Mouse (Mus musculus): ENCODE data around the gene Cpeb2. TPM values are rescaled to one million over a fixed set of nuclear protein-coding genes. Genes with fewer than 3 reads are reported as not detected.

Gene Cpeb2
- polyA plus RNA-seq (2016; fragmentation: Nextera tagmentation; extraction: Ambion mirVana) = 3.8 and 6.0 TPM in 2 replicates

DNA sequence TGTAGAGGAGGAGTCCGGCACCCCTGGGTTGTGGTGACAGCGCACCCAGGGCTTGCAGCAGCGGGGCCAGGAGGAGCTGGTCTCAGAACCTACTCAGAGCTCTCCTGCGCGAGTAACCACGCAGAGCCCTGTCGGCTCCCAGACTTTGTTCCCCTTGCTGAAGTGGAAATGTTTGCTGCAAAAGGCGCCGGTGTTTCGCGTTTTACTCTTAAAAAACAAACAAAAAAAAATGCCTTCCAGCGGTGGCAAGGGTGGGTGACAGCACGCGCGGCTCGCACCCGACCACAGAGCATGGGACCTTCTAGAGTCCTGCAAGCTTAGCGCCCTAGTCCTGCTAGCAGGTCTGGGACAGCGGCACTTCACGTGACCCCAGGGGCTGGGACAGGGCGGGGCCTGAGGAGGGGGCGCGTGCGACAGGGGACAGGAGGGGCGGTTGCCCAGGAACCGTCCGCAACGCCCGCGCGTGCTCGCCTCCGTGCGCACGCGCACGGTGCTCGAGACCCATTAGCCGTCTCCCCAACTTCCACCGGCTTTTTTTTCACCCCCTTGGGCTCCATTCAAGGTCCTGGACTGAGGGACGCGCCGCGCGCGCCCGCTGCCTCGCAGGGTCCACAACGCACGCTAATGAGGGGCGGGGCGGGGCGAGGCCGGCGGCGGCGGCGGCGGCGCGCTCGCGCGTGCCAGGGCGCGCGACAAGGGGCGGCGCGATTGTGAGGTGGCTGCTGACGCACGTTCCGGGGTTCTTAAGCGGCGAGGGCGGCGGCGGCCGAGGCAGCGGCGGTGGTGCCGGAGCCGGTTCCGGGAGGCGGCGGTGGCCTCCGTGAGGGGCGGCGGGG lies at the start of gene Cpeb2:
Cpeb2 (plus strand) TSS at position 691 of the 836 bp plus-strand sequence.
- Histone ChIP-seq H3K36me3 (no peaks in the 10 kb centered on the region), H3K9me3 (no peaks in the 10 kb centered on the region), H3K27ac (peak within 1 kb of the TSS; percentile 97), H3K4me3 (peak within 1 kb of the TSS; percentile 89), H3K27me3 (ENCODE audit: insufficient read depth, poor library complexity, severe bottlenecking) (no peaks in the 10 kb centered on the region), H3K4me1 (0 out of 2 replicates have a peak, but pooled peaks cover 4% of the 10 kb centered on the region)
- WGBS = under 1% methylated on average over 89 of the region's 89 CpGs
- peak; percentile 95 for DNase-seq (ENCODE audit: low spot score)

GRCm38 (mm10) chr5:43183556-43183955 lies 49.4 kb upstream of the Cpeb2 start:
- Histone ChIP-seq H3K9me3 (no peaks in the 10 kb centered on the region), H3K36me3 (no peaks in the 10 kb centered on the region), H3K27me3 (ENCODE audit: insufficient read depth, poor library complexity, severe bottlenecking) (no peaks in the 10 kb centered on the region), H3K4me1 (no peaks in the 10 kb centered on the region), H3K4me3 (no peak overlapping the region), H3K27ac (no peak overlapping the region)
- no peak for DNase-seq (ENCODE audit: low spot score)

- WGBS = 81% methylated on average over 3 of the region's 3 CpGs
- Histone ChIP-seq H3K4me1 (no peaks in the 10 kb centered on the region), H3K27me3 (ENCODE audit: insufficient read depth, poor library complexity, severe bottlenecking) (no peaks in the 10 kb centered on the region), H3K27ac (no peak overlapping the region), H3K36me3 (no peaks in the 10 kb centered on the region), H3K4me3 (no peak overlapping the region), H3K9me3 (no peaks in the 10 kb centered on the region)
- no peak for DNase-seq (ENCODE audit: low spot score)
Observed at GRCm38 (mm10) chr5:43184834-43185233, 48.1 kb upstream of the Cpeb2 start.

DNA sequence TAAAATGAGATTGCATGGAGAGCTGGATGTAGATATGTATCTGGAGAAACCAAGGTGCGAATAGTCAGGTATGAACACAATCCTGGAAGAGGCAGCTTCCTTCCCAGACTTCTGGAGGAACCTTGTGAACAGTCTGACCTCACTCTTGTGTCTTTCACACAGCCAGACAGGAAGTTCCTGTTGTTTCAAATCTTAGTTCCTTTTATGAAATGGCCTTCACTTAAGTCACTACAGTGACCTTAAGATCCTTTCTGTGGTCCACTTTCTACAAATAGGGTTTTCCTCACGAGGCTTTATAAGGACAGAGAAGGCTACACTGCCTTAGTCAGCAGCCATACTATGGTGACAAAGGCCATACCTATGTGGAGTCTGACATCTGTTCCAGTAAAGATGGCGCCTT lies 47.5 kb upstream of the Cpeb2 start:
- no peaks in the 10 kb centered on the region for H3K27me3 ChIP-seq (ENCODE audit: insufficient read depth, poor library complexity, severe bottlenecking)
- WGBS = 74% methylated on average over 3 of the region's 3 CpGs
- no peak overlapping the region for H3K27ac ChIP-seq
- H3K9me3 ChIP-seq = no peaks in the 10 kb centered on the region
- H3K4me1 ChIP-seq = no peaks in the 10 kb centered on the region
- DNase-seq (ENCODE audit: low spot score) = no peak
- H3K36me3 ChIP-seq = no peaks in the 10 kb centered on the region
- H3K4me3 ChIP-seq = no peak overlapping the region

DNA sequence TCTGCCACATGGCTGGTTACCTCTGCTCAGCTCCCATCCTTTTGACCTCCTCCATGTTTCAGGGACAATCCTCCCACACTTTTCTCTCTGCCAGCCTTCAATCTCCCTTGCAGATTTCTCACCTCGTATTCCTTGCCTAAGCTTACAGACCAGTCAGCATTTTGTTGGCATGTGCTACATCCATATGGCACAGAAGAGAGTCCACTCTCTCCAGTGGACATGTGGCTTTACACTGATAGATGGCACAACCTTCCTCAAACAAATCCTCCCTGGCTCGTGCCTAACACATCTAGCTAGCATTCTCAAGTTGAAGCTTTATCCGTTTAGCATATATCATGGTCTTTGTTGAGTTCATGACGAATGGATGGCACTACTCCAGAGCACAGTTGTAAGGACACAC lies 32.3 kb upstream of the Cpeb2 start:
- no peak for DNase-seq (ENCODE audit: low spot score)
- WGBS = 78% methylated on average over 4 of the region's 4 CpGs
- peaks cover 7% of the 10 kb centered on the region; the same call in 1 of the 2 replicates for H3K4me1 ChIP-seq

GRCm38 (mm10) chr5:43206495-43207053 lies 26.4 kb upstream of the Cpeb2 start:
- Histone ChIP-seq H3K36me3 (no peaks in the 10 kb centered on the region), H3K4me3 (no peak overlapping the region), H3K27me3 (ENCODE audit: insufficient read depth, poor library complexity, severe bottlenecking) (no peaks in the 10 kb centered on the region), H3K9me3 (no peaks in the 10 kb centered on the region), H3K27ac (no peak overlapping the region), H3K4me1 (no peaks in the 10 kb centered on the region)
- DNase-seq (ENCODE audit: low spot score) = no peak
- WGBS = 78% methylated on average over 6 of the region's 6 CpGs

More for the DNA sequence above, 32.3 kb upstream of the Cpeb2 start:
- no peaks in the 10 kb centered on the region for H3K9me3 ChIP-seq
- no peaks in the 10 kb centered on the region for H3K27me3 ChIP-seq (ENCODE audit: insufficient read depth, poor library complexity, severe bottlenecking)
- H3K36me3 ChIP-seq = no peaks in the 10 kb centered on the region
- no peak overlapping the region for H3K4me3 ChIP-seq
- H3K27ac ChIP-seq = no peak overlapping the region

DNA sequence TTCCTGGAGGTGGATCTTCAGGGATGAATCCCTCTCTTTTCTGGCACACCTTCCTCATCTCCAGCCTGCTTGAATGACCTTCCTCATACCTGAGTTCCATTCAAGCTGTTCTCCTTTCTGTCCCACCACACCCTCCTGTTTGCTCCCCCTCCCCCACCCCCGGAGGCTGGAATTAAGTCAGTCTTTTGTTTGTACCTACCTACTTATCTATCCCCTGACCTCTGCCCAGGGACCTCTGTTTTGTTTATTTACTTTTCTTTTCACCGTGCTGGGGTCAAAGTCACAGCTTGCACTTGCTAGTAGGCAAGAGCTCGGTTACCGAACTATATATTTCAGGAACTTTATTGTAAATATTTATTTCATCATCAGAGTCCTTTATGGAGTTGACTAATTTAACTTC lies 15.5 kb upstream of the Cpeb2 start:
- WGBS = 48% methylated on average over 4 of the region's 4 CpGs

DNA sequence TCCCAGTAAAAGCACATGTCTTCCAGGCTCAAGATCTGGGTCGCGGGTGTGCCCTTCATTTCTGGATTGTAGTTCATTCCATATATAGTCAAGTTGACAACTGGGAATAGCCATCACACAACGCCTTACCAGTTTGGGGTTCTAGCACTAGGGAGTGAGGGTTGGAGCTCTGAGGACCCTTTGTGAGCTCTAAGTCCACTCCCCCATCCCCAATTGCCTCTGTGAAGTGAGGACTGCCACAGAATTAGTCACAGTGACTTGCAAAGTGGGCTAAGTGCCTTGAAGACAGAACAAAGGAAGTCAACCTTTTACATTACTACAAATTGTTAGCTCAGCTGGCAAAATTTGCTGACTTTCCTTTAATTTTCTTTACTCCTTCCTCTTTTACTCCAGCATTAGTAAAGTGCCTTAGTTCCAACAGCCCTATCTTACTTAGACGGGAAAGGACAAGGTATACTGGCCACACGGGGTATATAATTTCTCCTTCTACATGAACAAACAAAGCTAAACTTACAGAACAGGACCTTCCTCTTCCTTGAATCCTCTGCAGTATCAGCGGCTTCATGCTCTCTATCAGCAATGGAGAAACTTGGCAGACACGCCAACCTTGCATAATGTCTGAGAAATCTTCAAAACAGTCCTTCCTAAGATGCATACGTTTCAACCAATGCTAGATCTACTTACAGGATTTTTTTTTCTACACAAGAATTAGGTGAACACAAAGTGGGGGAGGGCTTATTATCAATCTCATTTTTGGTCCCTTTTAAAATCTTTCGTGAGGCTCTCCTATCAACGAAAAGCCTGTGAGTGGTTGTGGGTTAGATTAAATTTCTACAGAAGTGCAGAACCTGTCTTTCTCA lies 14.8 kb upstream of the Cpeb2 start:
- 66% methylated on average over 10 of the region's 10 CpGs for WGBS
- DNase-seq (ENCODE audit: low spot score) = peak; percentile 62
- Histone ChIP-seq H3K4me3 (no peak overlapping the region), H3K4me1 (peaks cover 9% of the 10 kb centered on the region; the same call in 1 of the 2 replicates), H3K36me3 (no peaks in the 10 kb centered on the region), H3K27ac (no peak overlapping the region), H3K9me3 (no peaks in the 10 kb centered on the region), H3K27me3 (ENCODE audit: insufficient read depth, poor library complexity, severe bottlenecking) (no peaks in the 10 kb centered on the region)

More for the DNA sequence above, 15.5 kb upstream of the Cpeb2 start:
- no peak overlapping the region for H3K4me3 ChIP-seq
- H3K27ac ChIP-seq = no peak overlapping the region
- H3K9me3 ChIP-seq = no peaks in the 10 kb centered on the region
- no peak for DNase-seq (ENCODE audit: low spot score)
- no peaks in the 10 kb centered on the region for H3K27me3 ChIP-seq (ENCODE audit: insufficient read depth, poor library complexity, severe bottlenecking)
- H3K36me3 ChIP-seq = no peaks in the 10 kb centered on the region
- peaks cover 9% of the 10 kb centered on the region; the same call in 1 of the 2 replicates for H3K4me1 ChIP-seq

DNA sequence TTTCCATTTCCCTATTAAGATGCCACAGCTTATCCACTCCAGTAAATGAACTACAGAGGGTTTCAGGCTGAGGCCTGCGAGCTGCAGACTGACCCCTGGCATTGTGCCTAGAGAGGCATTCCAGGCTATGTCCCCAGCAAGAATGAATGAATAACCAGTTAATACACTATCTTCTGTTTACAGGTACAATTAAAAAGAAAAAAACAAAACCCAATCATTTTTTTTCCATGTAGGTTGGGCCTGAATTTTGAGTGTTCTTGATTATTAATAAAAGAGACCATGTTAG lies 14.2 kb upstream of the Cpeb2 start:
- no peak overlapping the region for H3K27ac ChIP-seq
- DNase-seq (ENCODE audit: low spot score) = no peak
- H3K36me3 ChIP-seq = no peaks in the 10 kb centered on the region
- no peaks in the 10 kb centered on the region for H3K9me3 ChIP-seq
- 36% methylated on average over 1 of the region's 1 CpGs for WGBS
- peaks cover 9% of the 10 kb centered on the region; the same call in 1 of the 2 replicates for H3K4me1 ChIP-seq
- H3K4me3 ChIP-seq = no peak overlapping the region
- no peaks in the 10 kb centered on the region for H3K27me3 ChIP-seq (ENCODE audit: insufficient read depth, poor library complexity, severe bottlenecking)

- H3K4me3 ChIP-seq = no peak overlapping the region
- 76% methylated on average over 4 of the region's 4 CpGs for WGBS
- no peaks in the 10 kb centered on the region for H3K27me3 ChIP-seq (ENCODE audit: insufficient read depth, poor library complexity, severe bottlenecking)
- no peaks in the 10 kb centered on the region for H3K36me3 ChIP-seq
- DNase-seq (ENCODE audit: low spot score) = no peak
- no peak overlapping the region for H3K27ac ChIP-seq
- no peaks in the 10 kb centered on the region for H3K9me3 ChIP-seq
- H3K4me1 ChIP-seq = no peaks in the 10 kb centered on the region
Observed at GRCm38 (mm10) chr5:43223359-43223758, 9.6 kb upstream of the Cpeb2 start.

GRCm38 (mm10) chr5:43224245-43224644 lies 8.7 kb upstream of the Cpeb2 start:
- DNase-seq (ENCODE audit: low spot score) = no peak
- 63% methylated on average over 3 of the region's 3 CpGs for WGBS
- H3K27me3 ChIP-seq (ENCODE audit: insufficient read depth, poor library complexity, severe bottlenecking) = no peaks in the 10 kb centered on the region
- no peaks in the 10 kb centered on the region for H3K36me3 ChIP-seq
- H3K4me3 ChIP-seq = no peak overlapping the region
- H3K4me1 ChIP-seq = no peaks in the 10 kb centered on the region
- no peak overlapping the region for H3K27ac ChIP-seq
- no peaks in the 10 kb centered on the region for H3K9me3 ChIP-seq

GRCm38 (mm10) chr5:43226160-43226559 lies 6.8 kb upstream of the Cpeb2 start:
- no peaks in the 10 kb centered on the region for H3K9me3 ChIP-seq
- no peak for DNase-seq (ENCODE audit: low spot score)
- H3K4me3 ChIP-seq = no peak overlapping the region
- H3K4me1 ChIP-seq = no peaks in the 10 kb centered on the region
- H3K36me3 ChIP-seq = no peaks in the 10 kb centered on the region
- no peaks in the 10 kb centered on the region for H3K27me3 ChIP-seq (ENCODE audit: insufficient read depth, poor library complexity, severe bottlenecking)
- no peak overlapping the region for H3K27ac ChIP-seq

DNA sequence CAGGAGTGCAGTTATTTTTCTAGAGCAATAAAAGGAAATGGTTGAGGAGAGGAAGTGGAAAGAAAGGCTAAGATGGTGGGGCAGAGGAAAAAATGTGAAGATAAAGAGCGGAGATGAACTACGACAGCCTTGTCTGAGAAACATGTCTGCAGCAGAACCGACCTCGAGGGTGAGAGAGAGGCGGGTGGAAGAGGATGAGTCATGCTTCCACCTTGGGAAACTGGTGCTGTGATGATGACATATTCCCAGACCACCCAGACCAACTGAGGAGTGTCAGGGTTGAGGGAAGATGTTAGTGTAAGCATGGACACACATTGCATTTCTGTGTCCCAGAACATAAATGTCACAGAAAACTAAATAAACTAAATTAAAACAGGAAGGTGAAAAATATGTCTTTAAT lies 5.4 kb upstream of the Cpeb2 start:
- Histone ChIP-seq H3K4me3 (no peak overlapping the region), H3K36me3 (no peaks in the 10 kb centered on the region), H3K9me3 (no peaks in the 10 kb centered on the region), H3K27me3 (ENCODE audit: insufficient read depth, poor library complexity, severe bottlenecking) (no peaks in the 10 kb centered on the region), H3K27ac (no peak overlapping the region), H3K4me1 (0 out of 2 replicates have a peak, but pooled peaks cover 4% of the 10 kb centered on the region)
- no peak for DNase-seq (ENCODE audit: low spot score)
- 39% methylated on average over 5 of the region's 5 CpGs for WGBS
